Mouse (Mus musculus) brain, adult 2 months (tissue): ENCODE measurements at regions not wholly inside any gene's neighbourhood (a gene's known extent, or its start where the extent isn't known, plus 50 kb on each side); places are given as distances from the start of the nearest gene placed in this dataset.

Source experiments
- DNase-seq: peaks from one replicate; pipeline ENCODE4 v3.0.0; 2011; ENCODE audit warnings: low read depth, low spot score

GRCm38 (mm10) chr1:75833071-75833830, 287.2 kb downstream of the Slc4a3 start:
- no peak for DNase-seq

GRCm38 (mm10) chr1:75834361-75834760, 288.3 kb downstream of the Slc4a3 start:
- no peak for DNase-seq

- DNase-seq = peak; percentile 65
Measured at GRCm38 (mm10) chr1:75839551-75840223, 293.6 kb downstream of the Slc4a3 start.

GRCm38 (mm10) chr1:75842396-75842795, 296.3 kb downstream of the Slc4a3 start:
- peak; percentile 12 for DNase-seq

GRCm38 (mm10) chr1:75843326-75843725, 297.3 kb downstream of the Slc4a3 start:
- peak; percentile 28 for DNase-seq

GRCm38 (mm10) chr1:75844123-75844522, 298.1 kb downstream of the Slc4a3 start:
- no peak for DNase-seq

GRCm38 (mm10) chr1:75844529-75844928, 298.5 kb downstream of the Slc4a3 start:
- DNase-seq = no peak

- DNase-seq = no peak
Measured at GRCm38 (mm10) chr1:75844981-75845380, 298.9 kb downstream of the Slc4a3 start.

- DNase-seq = no peak
Measured at GRCm38 (mm10) chr1:75845771-75846535, 299.9 kb downstream of the Slc4a3 start.

GRCm38 (mm10) chr1:75847681-75848080, 301.6 kb downstream of the Slc4a3 start:
- peak; percentile 82 for DNase-seq

- peak; percentile 79 for DNase-seq
Measured at GRCm38 (mm10) chr1:75848436-75848835, 302.4 kb downstream of the Slc4a3 start.

- DNase-seq = no peak
Measured at GRCm38 (mm10) chr1:75850131-75850530, 304.1 kb downstream of the Slc4a3 start.

- DNase-seq = no peak
Measured at GRCm38 (mm10) chr1:75858551-75859255, 312.6 kb downstream of the Slc4a3 start.

- DNase-seq = no peak
Measured at GRCm38 (mm10) chr1:75862757-75863156, 316.7 kb downstream of the Slc4a3 start.

GRCm38 (mm10) chr1:75866556-75866955, 320.5 kb downstream of the Slc4a3 start:
- DNase-seq = no peak

- DNase-seq = peak; percentile 55
Measured at GRCm38 (mm10) chr1:75869414-75869813, 323.3 kb downstream of the Slc4a3 start.

GRCm38 (mm10) chr1:75869846-75870245, 323.8 kb downstream of the Slc4a3 start:
- DNase-seq = no peak

- peak; percentile 67 for DNase-seq
Measured at GRCm38 (mm10) chr1:75873911-75874310, 327.8 kb downstream of the Slc4a3 start.

- peak; percentile 87 for DNase-seq
Measured at GRCm38 (mm10) chr1:75877209-75877608, 331.1 kb downstream of the Slc4a3 start.

GRCm38 (mm10) chr1:75885632-75886031, 339.6 kb downstream of the Slc4a3 start:
- no peak for DNase-seq

- DNase-seq = no peak
Measured at GRCm38 (mm10) chr1:75888499-75889208, 342.6 kb downstream of the Slc4a3 start.
